Mouse (Mus musculus): ENCODE data around the gene Gstt1. TPM values are rescaled to one million over a fixed set of nuclear protein-coding genes. Genes with fewer than 3 reads are reported as not detected.
A peak's percentile ranks its signal among the peaks of the same experiment; 100 is the strongest.

Gstt1 gene
- polyA plus RNA-seq, 1 experiment from 2014 or later = 20.6 TPM

- Histone ChIP-seq H3K4me3 (replicated peaks; ENCODE audit: low read length) (peak overlapping the region; percentile 47), H3K4me2 (ENCODE audit: low read depth, low read length) (peak overlapping the region; percentile 84), H3K36me3 (ENCODE audit: control insufficient read depth, insufficient read depth, low read length) (no peaks in the 10 kb centered on the region), H3K27ac (ENCODE audit: low read length) (peak overlapping the region; percentile 85), H3K9me3 (replicated peaks; ENCODE audit: control insufficient read depth, low read length) (no peaks in the 10 kb centered on the region), H3K9ac (ENCODE audit: low read length) (peak overlapping the region; percentile 68), H3K4me1 (ENCODE audit: control insufficient read depth, insufficient read depth, low read length) (peaks cover 22% of the 10 kb centered on the region), H3K27me3 (ENCODE audit: control insufficient read depth, insufficient read depth, low read length) (no peaks in the 10 kb centered on the region)
- ATAC-seq (ENCODE audit: insufficient read depth, low FRiP score) = peak; percentile 45; the same call in 1 of the 2 replicates
- 1% methylated on average over 21 of the region's 21 CpGs for WGBS
Observed at GRCm38 (mm10) chr10:75834250-75834649, 35.9 kb upstream of the Gstt1 start.

- Histone ChIP-seq H3K36me3 (ENCODE audit: control insufficient read depth, insufficient read depth, low read length) (no peaks in the 10 kb centered on the region), H3K4me3 (replicated peaks; ENCODE audit: low read length) (peak overlapping the region; percentile 47), H3K9me3 (replicated peaks; ENCODE audit: control insufficient read depth, low read length) (no peaks in the 10 kb centered on the region), H3K27ac (ENCODE audit: low read length) (peak overlapping the region; percentile 85), H3K4me1 (ENCODE audit: control insufficient read depth, insufficient read depth, low read length) (peaks cover 22% of the 10 kb centered on the region), H3K4me2 (ENCODE audit: low read depth, low read length) (peak overlapping the region; percentile 84), H3K9ac (ENCODE audit: low read length) (peak overlapping the region; percentile 68), H3K27me3 (ENCODE audit: control insufficient read depth, insufficient read depth, low read length) (no peaks in the 10 kb centered on the region)
- 10% methylated on average over 21 of the region's 21 CpGs for WGBS
- no peak for ATAC-seq (ENCODE audit: insufficient read depth, low FRiP score)
Observed at GRCm38 (mm10) chr10:75833456-75834080, 35.2 kb upstream of the Gstt1 start.

- ATAC-seq (ENCODE audit: insufficient read depth, low FRiP score) = no peak
- no peaks in the 10 kb centered on the region for H3K27me3 ChIP-seq (ENCODE audit: control insufficient read depth, insufficient read depth, low read length)
- H3K9me3 ChIP-seq (replicated peaks; ENCODE audit: control insufficient read depth, low read length) = no peaks in the 10 kb centered on the region
- H3K4me1 ChIP-seq (ENCODE audit: control insufficient read depth, insufficient read depth, low read length) = peaks cover 16% of the 10 kb centered on the region
- no peak overlapping the region for H3K27ac ChIP-seq (ENCODE audit: low read length)
- no peak overlapping the region for H3K4me2 ChIP-seq (ENCODE audit: low read depth, low read length)
- H3K4me3 ChIP-seq (replicated peaks; ENCODE audit: low read length) = no peak overlapping the region
- no peak overlapping the region for H3K9ac ChIP-seq (ENCODE audit: low read length)
- H3K36me3 ChIP-seq (ENCODE audit: control insufficient read depth, insufficient read depth, low read length) = no peaks in the 10 kb centered on the region
- 65% methylated on average over 13 of the region's 13 CpGs for WGBS
Observed at GRCm38 (mm10) chr10:75832272-75832895, 34.0 kb upstream of the Gstt1 start.

- 87% methylated on average over 2 of the region's 2 CpGs for WGBS
- ATAC-seq (ENCODE audit: insufficient read depth, low FRiP score) = no peak
- no peaks in the 10 kb centered on the region for H3K27me3 ChIP-seq (ENCODE audit: control insufficient read depth, insufficient read depth, low read length)
- peaks cover 8% of the 10 kb centered on the region for H3K4me1 ChIP-seq (ENCODE audit: control insufficient read depth, insufficient read depth, low read length)
- no peaks in the 10 kb centered on the region for H3K9me3 ChIP-seq (replicated peaks; ENCODE audit: control insufficient read depth, low read length)
- no peaks in the 10 kb centered on the region for H3K36me3 ChIP-seq (ENCODE audit: control insufficient read depth, insufficient read depth, low read length)
- H3K9ac ChIP-seq (ENCODE audit: low read length) = no peak overlapping the region
- H3K4me3 ChIP-seq (replicated peaks; ENCODE audit: low read length) = no peak overlapping the region
- H3K27ac ChIP-seq (ENCODE audit: low read length) = no peak overlapping the region
- H3K4me2 ChIP-seq (ENCODE audit: low read depth, low read length) = no peak overlapping the region
Observed at GRCm38 (mm10) chr10:75830275-75830670, 31.9 kb upstream of the Gstt1 start.

- Histone ChIP-seq H3K27ac (ENCODE audit: low read length) (no peak overlapping the region), H3K4me1 (ENCODE audit: control insufficient read depth, insufficient read depth, low read length) (peaks cover 5% of the 10 kb centered on the region; the same call in 1 of the 2 replicates), H3K9me3 (replicated peaks; ENCODE audit: control insufficient read depth, low read length) (no peaks in the 10 kb centered on the region), H3K36me3 (ENCODE audit: control insufficient read depth, insufficient read depth, low read length) (no peaks in the 10 kb centered on the region), H3K9ac (ENCODE audit: low read length) (no peak overlapping the region), H3K4me2 (ENCODE audit: low read depth, low read length) (no peak overlapping the region), H3K27me3 (ENCODE audit: control insufficient read depth, insufficient read depth, low read length) (no peaks in the 10 kb centered on the region), H3K4me3 (replicated peaks; ENCODE audit: low read length) (no peak overlapping the region)
- ATAC-seq (ENCODE audit: insufficient read depth, low FRiP score) = no peak
- 64% methylated on average over 2 of the region's 2 CpGs for WGBS
Observed at GRCm38 (mm10) chr10:75829529-75830274, 31.3 kb upstream of the Gstt1 start.

GRCm38 (mm10) chr10:75828500-75828931 is 30.1 kb upstream of the Gstt1 start:
- Histone ChIP-seq H3K9me3 (replicated peaks; ENCODE audit: control insufficient read depth, low read length) (no peaks in the 10 kb centered on the region), H3K4me1 (ENCODE audit: control insufficient read depth, insufficient read depth, low read length) (no peaks in the 10 kb centered on the region), H3K36me3 (ENCODE audit: control insufficient read depth, insufficient read depth, low read length) (no peaks in the 10 kb centered on the region), H3K27me3 (ENCODE audit: control insufficient read depth, insufficient read depth, low read length) (no peaks in the 10 kb centered on the region), H3K4me3 (replicated peaks; ENCODE audit: low read length) (no peak overlapping the region), H3K27ac (ENCODE audit: low read length) (no peak overlapping the region), H3K9ac (ENCODE audit: low read length) (no peak overlapping the region), H3K4me2 (ENCODE audit: low read depth, low read length) (no peak overlapping the region)
- no peak for ATAC-seq (ENCODE audit: insufficient read depth, low FRiP score)

- H3K4me3 ChIP-seq (replicated peaks; ENCODE audit: low read length) = no peak overlapping the region
- H3K9me3 ChIP-seq (replicated peaks; ENCODE audit: control insufficient read depth, low read length) = no peaks in the 10 kb centered on the region
- H3K27me3 ChIP-seq (ENCODE audit: control insufficient read depth, insufficient read depth, low read length) = no peaks in the 10 kb centered on the region
- WGBS = 80% methylated on average over 4 of the region's 4 CpGs
- H3K9ac ChIP-seq (ENCODE audit: low read length) = no peak overlapping the region
- H3K4me1 ChIP-seq (ENCODE audit: control insufficient read depth, insufficient read depth, low read length) = no peaks in the 10 kb centered on the region
- H3K27ac ChIP-seq (ENCODE audit: low read length) = no peak overlapping the region
- ATAC-seq (ENCODE audit: insufficient read depth, low FRiP score) = 0 out of 2 replicates have a peak, but pooled peaks have one; percentile 29
- no peak overlapping the region for H3K4me2 ChIP-seq (ENCODE audit: low read depth, low read length)
- no peaks in the 10 kb centered on the region for H3K36me3 ChIP-seq (ENCODE audit: control insufficient read depth, insufficient read depth, low read length)
Observed at GRCm38 (mm10) chr10:75827668-75828360, 29.4 kb upstream of the Gstt1 start.

- no peak for ATAC-seq (ENCODE audit: insufficient read depth, low FRiP score)
- no peak overlapping the region for H3K4me2 ChIP-seq (ENCODE audit: low read depth, low read length)
- no peaks in the 10 kb centered on the region for H3K27me3 ChIP-seq (ENCODE audit: control insufficient read depth, insufficient read depth, low read length)
- H3K36me3 ChIP-seq (ENCODE audit: control insufficient read depth, insufficient read depth, low read length) = no peaks in the 10 kb centered on the region
- H3K4me1 ChIP-seq (ENCODE audit: control insufficient read depth, insufficient read depth, low read length) = no peaks in the 10 kb centered on the region
- H3K9ac ChIP-seq (ENCODE audit: low read length) = no peak overlapping the region
- no peak overlapping the region for H3K27ac ChIP-seq (ENCODE audit: low read length)
- 84% methylated on average over 4 of the region's 4 CpGs for WGBS
- no peaks in the 10 kb centered on the region for H3K9me3 ChIP-seq (replicated peaks; ENCODE audit: control insufficient read depth, low read length)
- no peak overlapping the region for H3K4me3 ChIP-seq (replicated peaks; ENCODE audit: low read length)
Observed at GRCm38 (mm10) chr10:75824530-75824929, 26.1 kb upstream of the Gstt1 start.

- ATAC-seq (ENCODE audit: insufficient read depth, low FRiP score) = no peak
- H3K27ac ChIP-seq (ENCODE audit: low read length) = no peak overlapping the region
- WGBS = 78% methylated on average over 1 of the region's 1 CpGs
- H3K4me3 ChIP-seq (replicated peaks; ENCODE audit: low read length) = no peak overlapping the region
- H3K4me1 ChIP-seq (ENCODE audit: control insufficient read depth, insufficient read depth, low read length) = no peaks in the 10 kb centered on the region
- H3K36me3 ChIP-seq (ENCODE audit: control insufficient read depth, insufficient read depth, low read length) = no peaks in the 10 kb centered on the region
- H3K4me2 ChIP-seq (ENCODE audit: low read depth, low read length) = no peak overlapping the region
- H3K27me3 ChIP-seq (ENCODE audit: control insufficient read depth, insufficient read depth, low read length) = no peaks in the 10 kb centered on the region
- no peak overlapping the region for H3K9ac ChIP-seq (ENCODE audit: low read length)
- no peaks in the 10 kb centered on the region for H3K9me3 ChIP-seq (replicated peaks; ENCODE audit: control insufficient read depth, low read length)
Observed at GRCm38 (mm10) chr10:75823782-75824181, 25.4 kb upstream of the Gstt1 start.
